Mouse (Mus musculus): ENCODE data around the gene Rnf216.

DNA sequence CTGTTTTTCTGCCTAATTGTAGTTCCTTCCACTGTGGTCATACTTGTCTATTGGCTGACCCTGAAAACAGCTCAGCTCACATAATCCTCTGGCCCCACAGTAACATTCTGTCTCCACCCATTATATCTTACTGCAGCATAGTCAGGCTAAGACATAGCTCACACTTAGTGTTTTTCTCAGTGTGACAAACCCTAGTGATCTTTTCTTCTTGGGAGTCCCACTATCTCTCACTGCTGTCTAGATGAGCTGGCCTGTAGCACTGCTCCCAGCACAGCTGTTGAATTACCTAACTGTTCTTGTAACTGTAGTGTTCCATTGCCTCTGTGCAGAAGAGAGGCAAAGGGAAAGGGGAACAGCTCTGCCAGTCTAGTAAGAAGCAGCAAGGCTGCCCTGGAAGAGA lies 53.6 kb downstream of the Rnf216 start:
- TF ChIP-seq CTCF (IDR thresholded peaks at IDR 0.05; ENCODE audit: control insufficient read depth, insufficient read depth, low read length): no peak
- no peak for TF ChIP-seq POLR2A (IDR thresholded peaks at IDR 0.05; ENCODE audit: borderline replicate concordance, control insufficient read depth, low read depth, low read length)
